Mouse (Mus musculus): ENCODE data around the gene Fbxw10. TPM values are rescaled to one million over a fixed set of nuclear protein-coding genes. Genes with fewer than 3 reads are reported as not detected.
A peak's percentile ranks its signal among the peaks of the same experiment; 100 is the strongest.

Fbxw10 gene
- total and polyA plus RNA-seq, 3 experiments, result not detected

DNA sequence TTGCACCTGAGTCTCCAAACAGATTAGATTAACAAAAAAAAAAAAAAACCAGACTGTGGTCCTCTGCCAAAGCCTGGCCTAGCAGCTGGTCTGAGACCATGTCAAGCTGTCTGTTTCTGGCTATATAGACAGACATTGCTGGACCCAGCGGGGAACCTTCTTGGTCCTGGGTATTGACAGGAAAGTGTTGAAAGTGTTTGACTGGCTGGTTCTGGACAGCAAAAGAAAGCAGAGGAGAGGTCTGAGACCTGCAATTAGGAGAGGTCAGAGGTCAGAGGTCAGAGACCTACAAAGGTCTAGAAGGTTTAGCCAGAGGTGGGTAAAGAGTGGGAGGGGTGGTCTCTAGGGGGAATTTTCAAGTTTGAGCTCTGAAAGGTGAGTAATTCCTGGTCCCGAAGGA lies 1.4 kb downstream of the Fbxw10 start:
- Histone ChIP-seq H3K9ac (ENCODE audit: control insufficient read depth, low read depth, low read length, poor library complexity, severe bottlenecking) (no peak overlapping the region), H3K27me3 (ENCODE audit: control insufficient read depth in 1 of 2, insufficient read depth in 2 of 2, low read length in 2 of 2) (peaks cover 1 to 6% of the 10 kb centered on the region in 2 experiments; a peak in 2 of 4 replicates), H3K27ac (ENCODE audit: control insufficient read depth, low read depth, low read length) (no peak overlapping the region), H3K79me2 (ENCODE audit: control insufficient read depth, insufficient read depth, low read length, poor library complexity) (no peaks in the 10 kb centered on the region), H3K4me3 (ENCODE audit: control insufficient read depth in 1 of 2, insufficient read depth in 1 of 2, low read depth in 2 of 2, low read length in 2 of 2) (no peak overlapping the region), H3K36me3 (ENCODE audit: control insufficient read depth in 1 of 2, insufficient read depth in 2 of 2, low read length in 2 of 2) (no peaks in the 10 kb centered on the region), H3K9me3 (replicated peaks; ENCODE audit: insufficient read depth, low read length) (no peaks in the 10 kb centered on the region), H3K4me1 (ENCODE audit: control insufficient read depth in 1 of 2, insufficient read depth in 2 of 2, low read length in 2 of 2) (no peaks in the 10 kb centered on the region)
- no peak for DNase-seq (ENCODE audit: low read depth, low spot score)
- no peak for TF ChIP-seq BHLHE40 (IDR thresholded peaks at IDR 0.05; ENCODE audit: borderline replicate concordance, low read depth, low read length)
- TF ChIP-seq USF2 (IDR thresholded peaks at IDR 0.05; ENCODE audit: borderline replicate concordance in 1 of 2, insufficient read depth in 1 of 2, low read depth in 1 of 2, low read length in 2 of 2), result no peak
- no peak for TF ChIP-seq NRF1 (IDR thresholded peaks at IDR 0.05; ENCODE audit: insufficient read depth, low read depth, low read length, poor library complexity, severe bottlenecking)
- TF ChIP-seq ETS1 (IDR thresholded peaks at IDR 0.05; ENCODE audit: low read depth, low read length), result no peak
- no peak for TF ChIP-seq RAD21 (IDR thresholded peaks at IDR 0.05; ENCODE audit: low read depth, low read length)
- no peak for TF ChIP-seq MYB (IDR thresholded peaks at IDR 0.05; ENCODE audit: low read depth, low read length)
- TF ChIP-seq ZKSCAN1 (IDR thresholded peaks at IDR 0.05; ENCODE audit: low read depth, low read length), result no peak
- no peak for TF ChIP-seq CHD1 (IDR thresholded peaks at IDR 0.05; ENCODE audit: low read depth, low read length)
- no peak for TF ChIP-seq MXI1 (IDR thresholded peaks at IDR 0.05; ENCODE audit: low read depth, low read length)

DNA sequence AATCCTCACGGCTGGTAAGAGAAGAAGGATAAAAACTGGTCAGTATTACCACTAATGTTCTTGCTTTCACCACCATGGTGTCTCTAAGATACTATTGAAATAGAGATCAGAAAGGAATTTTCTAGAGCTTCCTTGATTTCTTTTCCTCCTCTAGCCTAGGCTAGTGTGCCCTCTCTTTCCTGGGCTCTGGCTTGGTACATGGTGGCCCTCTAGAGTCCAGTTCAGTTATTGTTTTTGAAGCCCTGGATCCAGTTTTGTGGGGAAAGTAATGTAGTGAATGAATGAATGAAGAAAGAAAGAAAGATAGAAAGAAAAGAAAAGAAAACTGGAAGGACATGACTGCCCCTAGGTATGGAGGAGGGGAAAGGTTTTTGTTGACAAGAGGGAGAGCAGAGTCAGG lies 4.3 kb downstream of the Fbxw10 start:
- DNase-seq (ENCODE audit: low read depth, low spot score), result peak; percentile 17
- no peak for TF ChIP-seq TAL1 (IDR thresholded peaks at IDR 0.05; ENCODE audit: low read length)
- peak in 2 of 3 experiments; percentile 43 to 71; a peak in 3 of 6 replicates for TF ChIP-seq CTCF (IDR thresholded peaks at IDR 0.05 in 2 of 3, conservative IDR thresholded peaks at IDR 0.05 in 1 of 3; ENCODE audit: control insufficient read depth in 1 of 3, insufficient read depth in 1 of 3, low read depth in 2 of 3, low read length in 3 of 3, poor library complexity in 1 of 3, severe bottlenecking in 1 of 3)
- TF ChIP-seq MAX (IDR thresholded peaks at IDR 0.05; ENCODE audit: low read length), result no peak
- peak; percentile 77 for TF ChIP-seq SMC3 (IDR thresholded peaks at IDR 0.05; ENCODE audit: low read depth, low read length)
- TF ChIP-seq ZC3H11A (IDR thresholded peaks at IDR 0.05; ENCODE audit: low read depth, low read length), result peak; percentile 63
- no peak for TF ChIP-seq POLR2AphosphoS2 (IDR thresholded peaks at IDR 0.05; ENCODE audit: low read length)
- TF ChIP-seq ZNF384 (IDR thresholded peaks at IDR 0.05; ENCODE audit: low read depth, low read length), result no peak
- peak; percentile 78 for TF ChIP-seq RAD21 (IDR thresholded peaks at IDR 0.05; ENCODE audit: low read depth, low read length)
- H3K9ac ChIP-seq (ENCODE audit: control insufficient read depth, low read depth, low read length, poor library complexity, severe bottlenecking), result no peak overlapping the region
- peaks cover 5 to 6% of the 10 kb centered on the region in 2 experiments for H3K27me3 ChIP-seq (ENCODE audit: control insufficient read depth in 1 of 2, insufficient read depth in 2 of 2, low read length in 2 of 2)
- no peaks in the 10 kb centered on the region for H3K9me3 ChIP-seq (replicated peaks; ENCODE audit: insufficient read depth, low read length)
- no peaks in the 10 kb centered on the region for H3K36me3 ChIP-seq (ENCODE audit: control insufficient read depth in 1 of 2, insufficient read depth in 2 of 2, low read length in 2 of 2)
- no peaks in the 10 kb centered on the region for H3K79me2 ChIP-seq (ENCODE audit: control insufficient read depth, insufficient read depth, low read length, poor library complexity)
- H3K27ac ChIP-seq (ENCODE audit: control insufficient read depth, low read depth, low read length), result no peak overlapping the region
- no peak overlapping the region for H3K4me3 ChIP-seq (ENCODE audit: control insufficient read depth in 1 of 2, insufficient read depth in 1 of 2, low read depth in 2 of 2, low read length in 2 of 2)
- H3K4me1 ChIP-seq (ENCODE audit: control insufficient read depth in 1 of 2, insufficient read depth in 2 of 2, low read length in 2 of 2), result no peaks in the 10 kb centered on the region

All from MEL (cell line).